18 mouse cellular contexts compared by ENCODE assay signal in genomic region chr8:108754556-108754955, GRCm38 (mm10).
DNase-seq lines count a peak whose midpoint lies in the region; ATAC-seq lines count a peak whose summit lies in the region.
"Had no signal": no experiment of that assay in that cellular context is flagged by ENCODE, and none has a peak within 500 bp of the region (broad histone marks: within the 10 kb centered on the region; RNA-seq: fewer than 3 reads in every experiment).

No protein-coding gene starts in this region.

- H3K4me1 ChIP-seq in hindbrain, embryonic 10.5 days (replicated peaks), result peaks cover 72% of the 10 kb centered on the region
- peaks cover 16% of the 10 kb centered on the region for H3K4me1 ChIP-seq in hindbrain, embryonic 14.5 days (replicated peaks; ENCODE audit: control insufficient read depth, insufficient read depth, low read length)
- peaks cover 49% of the 10 kb centered on the region for H3K4me1 ChIP-seq in midbrain, embryonic 12.5 days
- peaks cover 23% of the 10 kb centered on the region for H3K4me1 ChIP-seq in midbrain, embryonic 11.5 days (ENCODE audit: control insufficient read depth, insufficient read depth, low read length)
- H3K4me1 ChIP-seq in embryonic facial prominence, embryonic 10.5 days, result peaks cover 54% of the 10 kb centered on the region
- H3K4me1 ChIP-seq in stomach, embryonic 14.5 days (ENCODE audit: control insufficient read depth, insufficient read depth, low read length), result peaks cover 20% of the 10 kb centered on the region

- no peaks in the 10 kb centered on the region for H3K9me3 ChIP-seq in hindbrain, embryonic 10.5 days
- no peaks in the 10 kb centered on the region for H3K9me3 ChIP-seq in hindbrain, embryonic 14.5 days (ENCODE audit: control insufficient read depth, low read length)
- no peaks in the 10 kb centered on the region for H3K9me3 ChIP-seq in midbrain, embryonic 12.5 days
- H3K9me3 ChIP-seq in midbrain, embryonic 11.5 days (ENCODE audit: control insufficient read depth, low read length), result no peaks in the 10 kb centered on the region
- no peaks in the 10 kb centered on the region for H3K9me3 ChIP-seq in embryonic facial prominence, embryonic 10.5 days
- no peaks in the 10 kb centered on the region for H3K9me3 ChIP-seq in stomach, embryonic 14.5 days (ENCODE audit: control insufficient read depth, low read depth, low read length)
- H3K9me3 ChIP-seq: embryonic facial prominence, embryonic 13.5 days; heart, embryonic 15.5 days; neural tube, embryonic 12.5 days had no signal

- H3K27me3 ChIP-seq in hindbrain, embryonic 10.5 days (ENCODE audit: insufficient read depth, poor library complexity, severe bottlenecking), result no peaks in the 10 kb centered on the region
- no peaks in the 10 kb centered on the region for H3K27me3 ChIP-seq in hindbrain, embryonic 14.5 days (ENCODE audit: control insufficient read depth, insufficient read depth, low read length)
- H3K27me3 ChIP-seq in midbrain, embryonic 12.5 days, result no peaks in the 10 kb centered on the region
- no peaks in the 10 kb centered on the region for H3K27me3 ChIP-seq in midbrain, embryonic 11.5 days (ENCODE audit: control insufficient read depth, insufficient read depth, low read length)
- no peaks in the 10 kb centered on the region for H3K27me3 ChIP-seq in embryonic facial prominence, embryonic 10.5 days (replicated peaks; ENCODE audit: low read depth, poor library complexity, severe bottlenecking)
- no peaks in the 10 kb centered on the region for H3K27me3 ChIP-seq in stomach, embryonic 14.5 days (ENCODE audit: control insufficient read depth, insufficient read depth, low read length)
- H3K27me3 ChIP-seq: embryonic facial prominence, embryonic 13.5 days; heart, embryonic 15.5 days; neural tube, embryonic 12.5 days had no signal

- 0 out of 2 replicates have a peak, but pooled peaks cover 3% of the 10 kb centered on the region for H3K36me3 ChIP-seq in hindbrain, embryonic 10.5 days
- no peaks in the 10 kb centered on the region for H3K36me3 ChIP-seq in hindbrain, embryonic 14.5 days (replicated peaks; ENCODE audit: control insufficient read depth, insufficient read depth)
- H3K36me3 ChIP-seq in midbrain, embryonic 12.5 days, result no peaks in the 10 kb centered on the region
- H3K36me3 ChIP-seq in midbrain, embryonic 11.5 days (ENCODE audit: control insufficient read depth, insufficient read depth, low read length), result no peaks in the 10 kb centered on the region
- H3K36me3 ChIP-seq in embryonic facial prominence, embryonic 10.5 days (replicated peaks), result no peaks in the 10 kb centered on the region; the same call in 1 of the 2 replicates
- no peaks in the 10 kb centered on the region for H3K36me3 ChIP-seq in stomach, embryonic 14.5 days (ENCODE audit: control insufficient read depth, insufficient read depth, low read length)
- H3K36me3 ChIP-seq: embryonic facial prominence, embryonic 13.5 days; heart, embryonic 15.5 days; neural tube, embryonic 12.5 days had no signal

- H3K27ac ChIP-seq in hindbrain, embryonic 10.5 days, result peak overlapping the region; percentile 77
- H3K27ac ChIP-seq in hindbrain, embryonic 14.5 days, result no peak overlapping the region
- 0 out of 2 replicates have a peak overlapping the region, but pooled peaks have one; percentile 12 for H3K27ac ChIP-seq in midbrain, embryonic 12.5 days (replicated peaks)
- H3K27ac ChIP-seq in midbrain, embryonic 11.5 days (ENCODE audit: low read depth, low read length), result no peak overlapping the region
- peak overlapping the region; percentile 57 for H3K27ac ChIP-seq in embryonic facial prominence, embryonic 10.5 days (replicated peaks)
- peak overlapping the region; percentile 11; the same call in 1 of the 2 replicates for H3K27ac ChIP-seq in stomach, embryonic 14.5 days (ENCODE audit: low read length)
- H3K27ac ChIP-seq: neural tube, embryonic 12.5 days had no signal

- H3K9ac ChIP-seq in hindbrain, embryonic 14.5 days, result no peak overlapping the region
- H3K9ac ChIP-seq in midbrain, embryonic 12.5 days (replicated peaks), result no peak overlapping the region
- H3K9ac ChIP-seq in midbrain, embryonic 11.5 days (ENCODE audit: low read length), result no peak overlapping the region
- no peak overlapping the region for H3K9ac ChIP-seq in stomach, embryonic 14.5 days (replicated peaks; ENCODE audit: low read depth, low read length)
- H3K9ac ChIP-seq: embryonic facial prominence, embryonic 13.5 days; heart, embryonic 15.5 days; neural tube, embryonic 12.5 days had no signal

- no peak for ATAC-seq in hindbrain, embryonic 14.5 days (ENCODE audit: low FRiP score)
- no peak for ATAC-seq in midbrain, embryonic 12.5 days (ENCODE audit: low FRiP score, low read depth)
- no peak for ATAC-seq in midbrain, embryonic 11.5 days (ENCODE audit: low FRiP score)
- no peak for ATAC-seq in stomach, embryonic 14.5 days (ENCODE audit: insufficient number of reproducible peaks, insufficient read depth, low FRiP score, low read depth)

- DNase-seq in hindbrain, embryonic 10.5 days (ENCODE audit: low spot score), result no peak
- no peak for DNase-seq in hindbrain, embryonic 14.5 days (ENCODE audit: low spot score)
- DNase-seq in midbrain, embryonic 11.5 days (ENCODE audit: low spot score, missing footprints), result no peak
- DNase-seq in embryonic facial prominence, embryonic 10.5 days (ENCODE audit: low spot score), result no peak
- no peak for DNase-seq in cerebellum, postnatal 36 days
- no peak for DNase-seq in embryo, embryonic 11 days
- DNase-seq: adrenal gland, adult 2 months; B cell, adult 2 months; cerebellum, adult 11-12 months; heart, adult 18-20 months; kidney, postnatal 4 days; lung, postnatal 10 days; right cerebral cortex, postnatal 25 days had no signal

- 71% methylated on average over 6 of the region's 6 CpGs for WGBS in hindbrain, embryonic 10.5 days
- WGBS in hindbrain, embryonic 14.5 days, result 56% methylated on average over 6 of the region's 6 CpGs
- WGBS in midbrain, embryonic 12.5 days, result 73% methylated on average over 6 of the region's 6 CpGs
- WGBS in midbrain, embryonic 11.5 days, result 77% methylated on average over 6 of the region's 6 CpGs
- WGBS in embryonic facial prominence, embryonic 10.5 days, result 71% methylated on average over 6 of the region's 6 CpGs
- 75% methylated on average over 6 of the region's 6 CpGs for WGBS in stomach, embryonic 14.5 days

- no peak overlapping the region for H3K4me3 ChIP-seq in hindbrain, embryonic 10.5 days
- no peak overlapping the region for H3K4me3 ChIP-seq in hindbrain, embryonic 14.5 days (replicated peaks; ENCODE audit: low read length)
- H3K4me3 ChIP-seq in midbrain, embryonic 12.5 days, result no peak overlapping the region
- no peak overlapping the region for H3K4me3 ChIP-seq in midbrain, embryonic 11.5 days (ENCODE audit: low read depth, low read length)
- no peak overlapping the region for H3K4me3 ChIP-seq in embryonic facial prominence, embryonic 10.5 days
- H3K4me3 ChIP-seq in stomach, embryonic 14.5 days (ENCODE audit: low read depth, low read length), result no peak overlapping the region
- H3K4me3 ChIP-seq: embryonic facial prominence, embryonic 13.5 days; heart, embryonic 15.5 days; neural tube, embryonic 12.5 days had no signal

- H3K4me2 ChIP-seq in hindbrain, embryonic 14.5 days (replicated peaks), result no peak overlapping the region
- H3K4me2 ChIP-seq in midbrain, embryonic 12.5 days (replicated peaks), result no peak overlapping the region
- no peak overlapping the region for H3K4me2 ChIP-seq in midbrain, embryonic 11.5 days
- no peak overlapping the region for H3K4me2 ChIP-seq in stomach, embryonic 14.5 days (replicated peaks; ENCODE audit: low read depth, low read length)
- H3K4me2 ChIP-seq: heart, embryonic 15.5 days had no signal

Comparison
In these comparisons a context has a peak if more than half of its experiments do, and no peak if none do; other contexts are left out.
1. H3K27ac ChIP-seq: peak in hindbrain, embryonic 10.5 days (single experiment), midbrain, embryonic 12.5 days (single experiment), embryonic facial prominence, embryonic 10.5 days (single experiment) and stomach, embryonic 14.5 days (single experiment); none in hindbrain, embryonic 14.5 days (single experiment) and midbrain, embryonic 11.5 days (single experiment).